Mouse (Mus musculus) ovary, adult 2 months (tissue): ENCODE measurements around the gene Cysrt1. TPM values are rescaled to one million over a fixed set of nuclear protein-coding genes. Genes with fewer than 3 reads are reported as not detected.

Experiments used
- polyA plus RNA-seq: library from polyadenylated mRNA; depleted of rRNA; stranded (reverse); fragments of >200 nt; gene quantifications from 2 replicates; pipeline ENCODE4 v1.2.3, GENCODE M21; 2012; rRNA removed

The Cysrt1 gene
- 1.6 and 1.7 TPM in 2 replicates for polyA plus RNA-seq

DNA sequence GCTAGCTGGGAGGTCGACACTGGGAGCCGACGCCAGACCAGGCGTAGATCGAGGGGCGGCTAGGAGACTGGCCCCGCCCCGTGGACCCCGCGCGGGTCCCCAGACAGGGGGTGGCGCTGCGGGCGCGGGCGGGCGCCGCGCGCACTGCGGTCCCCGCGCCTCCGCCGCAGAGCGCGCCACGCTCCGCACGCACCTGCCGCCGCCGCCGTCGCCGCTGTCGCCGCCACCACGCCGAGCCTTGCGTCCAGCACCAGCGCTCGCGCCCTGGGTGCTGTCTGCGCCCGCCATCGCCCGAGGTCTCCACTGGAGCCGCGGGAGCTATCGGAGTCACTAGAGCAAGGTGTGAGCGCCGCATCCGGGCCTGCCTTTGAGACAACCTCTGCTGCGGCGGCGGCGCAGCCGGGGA is at the start of gene Cysrt1, which contains the start of gene Rnf208:
Gene Cysrt1, minus strand, starts transcription at position 352 of the 406 bp plus-strand sequence.
Gene Rnf208, plus strand, starts transcription at position 155 of the 406 bp plus-strand sequence.

DNA sequence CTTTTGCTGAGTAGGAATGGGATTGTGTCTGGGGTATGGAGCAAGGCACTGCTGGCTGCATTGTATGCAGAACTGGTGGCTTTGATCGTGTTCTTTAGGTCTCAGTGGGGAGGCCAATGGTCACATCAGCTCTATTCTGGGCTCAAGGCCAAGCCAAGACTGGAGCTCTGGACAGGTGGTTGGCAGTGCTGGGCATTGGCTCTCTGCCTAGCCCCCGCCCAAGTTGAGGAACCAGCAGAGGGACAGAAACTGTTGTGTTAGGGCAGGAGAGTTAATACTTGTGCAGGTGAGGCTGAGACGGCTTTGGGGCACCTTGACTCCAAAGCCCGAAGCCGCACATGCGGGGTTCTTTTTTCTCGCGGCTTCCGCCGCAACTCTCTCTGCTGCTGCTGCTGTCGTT is 47.4 kb upstream of the Cysrt1 start, which contains the start of gene Lrrc26:
Gene Lrrc26, plus strand, starts transcription at position 265 of the 400 bp plus-strand sequence.

DNA sequence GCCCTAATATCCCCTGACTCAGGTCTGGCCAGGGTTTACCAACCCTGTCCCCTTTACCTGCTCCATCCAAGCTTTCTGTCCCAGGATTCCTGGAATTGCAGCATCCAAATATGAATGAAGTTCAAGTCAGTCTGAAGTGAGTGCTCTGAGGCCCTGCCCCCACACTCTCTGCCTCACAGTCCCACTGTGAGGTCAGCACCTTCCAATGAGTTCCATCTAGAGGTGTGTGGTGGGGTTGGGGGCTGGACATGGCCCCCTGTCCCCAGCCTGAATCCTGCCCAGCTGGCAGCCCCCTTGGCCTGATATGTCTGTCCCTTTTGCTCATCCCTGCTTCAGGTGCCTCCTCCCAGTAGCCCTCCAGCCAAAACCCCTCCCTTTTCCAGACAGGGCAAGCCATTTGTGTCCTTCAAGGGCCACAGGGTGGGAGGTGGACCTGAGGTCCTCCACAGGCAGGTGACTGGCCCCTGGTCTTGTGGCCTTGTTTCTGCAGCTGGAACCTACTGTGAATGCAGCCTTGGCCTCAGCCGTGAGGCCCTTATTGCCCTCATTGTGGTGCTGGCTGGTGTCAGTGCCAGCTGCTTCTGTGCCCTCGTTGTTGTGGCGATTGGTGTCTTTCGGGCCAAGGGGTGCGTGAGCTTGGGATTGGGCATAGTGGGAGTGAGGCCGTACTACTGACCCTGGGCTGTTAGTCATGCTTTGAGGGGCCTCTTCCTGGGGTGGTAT is 45.8 kb upstream of the Cysrt1 start, which contains the start of gene Tmem210:
Gene Tmem210, plus strand, starts transcription at position 219 of the 723 bp plus-strand sequence.

DNA sequence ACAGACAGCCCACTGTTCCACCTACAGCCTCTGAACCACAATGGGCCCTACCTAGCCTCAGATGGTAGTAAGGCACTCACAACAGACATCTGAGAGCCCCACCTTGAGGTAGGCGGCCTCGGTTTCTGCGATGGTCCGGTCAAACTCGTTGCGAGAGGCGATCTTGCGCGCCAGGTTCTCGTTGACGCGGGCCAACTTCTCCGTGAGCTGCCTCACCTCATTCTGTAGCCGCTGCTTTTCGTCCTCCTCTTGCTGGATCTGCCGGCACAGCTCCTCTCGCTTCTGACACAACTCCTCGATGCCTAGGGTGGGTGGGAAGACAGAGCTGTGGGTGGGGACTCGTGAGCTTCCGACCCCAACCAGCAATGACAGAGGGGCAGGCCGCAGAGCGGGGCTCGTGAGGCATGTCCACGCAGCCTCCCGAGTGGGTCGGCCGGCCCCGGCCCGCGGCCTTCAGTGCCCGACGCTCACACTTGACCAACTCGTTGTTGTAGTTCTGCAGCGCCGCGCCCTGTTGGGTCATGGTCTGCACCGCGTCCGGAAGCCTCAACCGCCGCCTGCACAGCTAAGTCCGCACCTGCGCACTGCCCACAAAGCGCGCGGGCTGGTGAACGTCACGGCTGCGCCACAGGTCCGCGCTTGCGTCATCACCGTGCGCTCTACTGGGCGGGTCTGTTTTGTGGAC is 29.7 kb upstream of the Cysrt1 start, which contains the start of the genes Ssna1 and Anapc2:
Gene Ssna1, minus strand, starts transcription at position 612 of the 685 bp plus-strand sequence.
Gene Anapc2, plus strand, starts transcription at position 652 of the 685 bp plus-strand sequence.

DNA sequence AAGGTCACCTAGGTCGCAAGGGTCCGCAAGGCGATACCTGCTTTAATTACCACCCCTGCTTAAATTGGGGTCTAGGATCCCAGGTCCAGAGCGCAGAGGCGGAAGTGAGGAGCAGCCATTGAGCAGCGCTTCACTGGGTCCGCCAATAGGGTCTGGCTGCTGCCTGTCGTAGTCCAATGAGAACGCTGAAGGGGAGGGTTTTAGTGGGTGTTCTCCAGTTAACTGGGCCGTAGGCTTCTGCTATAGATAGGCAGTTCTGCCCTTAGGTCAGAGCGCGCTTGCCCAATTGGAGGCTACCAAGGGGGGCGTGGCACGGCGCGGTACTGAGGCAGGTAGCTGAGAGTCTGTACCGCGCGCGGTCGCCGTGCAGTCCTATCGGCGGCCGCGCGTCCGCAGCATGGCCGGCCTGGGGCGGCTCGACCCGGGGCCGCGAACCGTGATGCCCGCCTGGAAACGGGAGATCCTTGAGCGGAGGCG is 20.1 kb upstream of the Cysrt1 start, which contains the start of gene Tprn:
Gene Tprn, plus strand, starts transcription at position 328 of the 477 bp plus-strand sequence.

DNA sequence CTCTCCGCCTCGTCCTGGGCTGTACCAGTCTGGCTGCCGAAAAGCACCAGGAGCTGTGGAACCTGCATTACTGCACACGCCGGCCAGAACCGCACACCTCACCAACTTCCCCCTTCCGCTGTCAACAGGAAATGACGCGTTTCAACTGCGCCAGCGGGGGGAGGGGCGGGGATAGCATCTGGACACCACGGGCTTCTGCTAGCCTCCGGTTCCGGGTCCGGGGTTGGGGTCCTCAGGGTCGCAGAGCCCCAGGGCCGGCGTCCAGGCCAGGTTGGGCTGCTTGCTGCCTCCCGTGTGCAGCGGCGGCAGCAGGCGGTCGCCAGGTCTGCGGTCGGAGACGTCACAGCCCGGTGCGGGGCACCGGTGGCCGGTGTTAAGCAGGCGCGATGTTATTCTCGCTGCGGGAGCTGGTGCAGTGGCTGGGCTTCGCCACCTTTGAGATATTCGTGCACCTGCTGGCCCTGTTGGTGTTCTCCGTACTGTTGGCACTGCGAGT is 13.1 kb upstream of the Cysrt1 start, which contains the start of gene Tmem203:
Gene Tmem203, plus strand, starts transcription at position 156 of the 496 bp plus-strand sequence.

DNA sequence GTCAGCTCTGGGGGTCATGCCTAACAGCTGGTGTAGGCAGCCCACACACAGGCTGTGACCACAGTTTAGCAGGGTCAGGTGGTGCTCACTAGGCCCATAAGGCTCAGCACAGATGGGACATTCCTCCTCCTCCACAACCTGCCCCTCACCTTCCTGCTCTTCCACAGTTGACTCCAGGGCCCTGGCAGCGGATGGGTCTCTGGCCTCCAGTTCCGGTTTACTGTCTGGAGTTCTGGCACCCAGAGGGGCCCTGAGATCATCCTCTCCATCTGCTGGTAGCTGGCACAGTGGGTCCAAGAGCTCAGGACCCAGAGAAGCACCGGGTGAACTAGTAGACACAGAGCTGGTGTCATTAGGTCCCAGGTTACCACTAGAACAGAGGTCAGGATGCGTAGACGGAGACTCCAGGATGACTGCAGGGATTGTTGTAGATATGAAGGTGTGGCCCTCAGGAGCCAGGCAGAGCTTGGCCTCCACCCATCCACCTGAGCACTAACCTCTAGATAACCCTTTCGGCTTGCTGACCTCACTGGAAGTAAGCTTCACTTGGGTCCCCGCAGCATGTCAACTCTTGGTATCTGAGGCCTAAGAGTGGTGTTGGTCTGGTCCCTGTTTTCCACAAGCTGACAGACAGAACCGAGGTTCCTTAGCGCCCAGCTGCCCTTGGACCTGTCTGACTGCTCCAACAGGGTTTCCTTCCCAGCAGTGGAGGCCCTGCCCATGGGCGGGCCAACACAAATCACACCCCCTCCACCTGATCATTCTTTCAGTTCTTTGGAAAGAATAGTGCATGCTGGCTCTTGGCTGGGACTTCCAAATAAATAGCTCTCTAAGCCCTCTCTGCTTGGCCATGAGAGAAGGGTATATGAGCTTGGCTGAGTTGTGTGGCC is 4.2 kb upstream of the Cysrt1 start, which contains the start of gene AL732309.1:
Gene AL732309.1, minus strand, starts transcription at position 681 of the 890 bp plus-strand sequence.

DNA sequence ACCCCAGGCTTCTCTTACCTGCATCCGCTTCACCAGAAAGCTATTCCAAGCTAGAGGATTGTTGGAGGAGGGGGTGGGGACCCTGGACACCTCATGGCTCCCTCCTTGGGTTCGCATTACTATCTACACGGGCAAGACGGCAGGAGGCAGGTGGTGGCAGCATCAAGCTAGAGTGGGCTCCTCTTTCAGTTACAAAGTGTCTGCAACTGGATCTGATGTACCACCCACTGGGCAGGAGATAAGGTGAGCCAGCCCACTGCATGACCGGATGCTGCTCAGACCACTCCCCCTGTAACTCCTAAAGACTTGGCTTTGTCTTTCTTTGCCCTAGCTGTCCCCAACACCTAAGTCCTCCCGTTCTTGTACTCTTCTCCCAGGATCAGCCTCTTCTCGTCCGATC is 5.6 kb downstream of the Cysrt1 start, which contains the start of gene Rnf224:
Gene Rnf224, minus strand, starts transcription at position 174 of the 400 bp plus-strand sequence.

DNA sequence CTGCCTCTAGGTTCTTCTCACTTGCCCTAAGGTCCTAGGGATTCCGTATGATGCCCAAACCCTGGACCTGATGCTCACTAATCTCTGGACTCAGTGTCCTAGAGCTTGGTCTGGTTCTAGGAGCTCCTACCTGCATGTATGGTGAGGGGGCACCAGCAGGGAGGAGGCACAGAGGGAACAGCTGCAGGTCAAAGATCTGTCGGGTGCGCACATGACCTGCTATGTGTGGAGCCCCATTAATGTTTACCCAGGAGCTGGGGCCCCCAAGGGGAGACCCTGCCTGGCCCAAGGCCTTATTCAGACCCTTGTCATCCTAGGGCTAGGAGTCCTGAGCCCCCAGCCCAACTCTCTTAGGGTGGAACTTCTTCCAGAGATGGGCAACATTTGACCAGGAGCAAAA is 8.2 kb downstream of the Cysrt1 start, which contains the start of gene Slc34a3:
Gene Slc34a3, minus strand, starts transcription at position 315 of the 400 bp plus-strand sequence.

DNA sequence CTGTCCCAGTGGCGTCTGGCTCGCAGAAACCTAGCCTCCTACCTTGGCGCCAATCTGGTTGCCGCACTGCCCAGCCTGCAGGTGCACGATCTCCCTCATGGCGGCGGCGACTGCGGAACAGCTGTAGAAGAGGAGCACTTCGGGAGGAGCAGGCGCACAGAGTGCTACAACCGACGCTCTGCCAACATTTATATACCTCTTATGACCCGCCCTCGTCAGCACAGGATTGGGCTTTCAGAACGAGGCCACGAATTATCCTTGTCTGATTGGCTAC is 17.8 kb downstream of the Cysrt1 start, which contains the start of gene Tubb4b:
Gene Tubb4b, minus strand, starts transcription at position 211 of the 274 bp plus-strand sequence.

DNA sequence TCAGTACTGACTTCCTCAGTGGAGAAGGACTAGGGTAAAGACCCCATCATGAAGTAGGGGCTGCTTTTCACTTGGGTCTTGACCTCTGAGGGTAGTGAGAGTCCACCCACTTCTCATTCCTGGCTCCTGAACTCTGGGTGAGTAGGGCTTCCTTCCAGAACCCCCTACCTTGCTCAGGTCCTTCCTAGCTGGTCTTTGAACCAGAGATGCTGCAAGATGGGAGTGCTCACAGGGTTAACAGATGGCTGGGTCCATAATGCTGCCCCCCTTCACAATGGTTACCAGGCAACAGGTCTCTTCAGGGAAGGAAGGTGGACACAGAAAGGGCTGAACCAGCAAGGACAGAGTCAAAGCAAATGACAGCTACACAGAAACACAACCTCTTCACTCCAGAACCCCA is 23.8 kb downstream of the Cysrt1 start, which contains the start of gene Fam166a:
Gene Fam166a, plus strand, starts transcription at position 301 of the 400 bp plus-strand sequence.

DNA sequence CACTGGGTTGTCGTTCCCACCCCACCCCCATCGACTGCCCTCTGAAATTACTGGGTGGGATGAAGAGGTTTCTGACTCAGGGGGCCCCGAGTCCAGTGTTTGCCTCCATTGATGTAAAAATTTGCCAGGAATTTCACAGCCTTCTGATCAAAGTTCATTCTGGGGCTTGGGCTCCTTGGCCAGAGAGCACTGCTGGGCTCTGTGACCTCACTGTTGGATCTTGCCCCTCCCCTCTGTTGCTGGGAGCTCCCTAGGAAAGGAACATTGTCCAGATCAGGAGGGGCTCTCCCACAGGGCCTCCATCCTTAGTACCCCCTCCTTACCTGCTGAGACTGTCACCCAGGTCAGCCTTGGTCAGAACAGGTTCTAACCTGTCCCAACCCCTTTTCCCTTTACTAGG is 27.8 kb downstream of the Cysrt1 start, which contains the start of gene Stpg3:
Gene Stpg3, minus strand, starts transcription at position 194 of the 400 bp plus-strand sequence.

DNA sequence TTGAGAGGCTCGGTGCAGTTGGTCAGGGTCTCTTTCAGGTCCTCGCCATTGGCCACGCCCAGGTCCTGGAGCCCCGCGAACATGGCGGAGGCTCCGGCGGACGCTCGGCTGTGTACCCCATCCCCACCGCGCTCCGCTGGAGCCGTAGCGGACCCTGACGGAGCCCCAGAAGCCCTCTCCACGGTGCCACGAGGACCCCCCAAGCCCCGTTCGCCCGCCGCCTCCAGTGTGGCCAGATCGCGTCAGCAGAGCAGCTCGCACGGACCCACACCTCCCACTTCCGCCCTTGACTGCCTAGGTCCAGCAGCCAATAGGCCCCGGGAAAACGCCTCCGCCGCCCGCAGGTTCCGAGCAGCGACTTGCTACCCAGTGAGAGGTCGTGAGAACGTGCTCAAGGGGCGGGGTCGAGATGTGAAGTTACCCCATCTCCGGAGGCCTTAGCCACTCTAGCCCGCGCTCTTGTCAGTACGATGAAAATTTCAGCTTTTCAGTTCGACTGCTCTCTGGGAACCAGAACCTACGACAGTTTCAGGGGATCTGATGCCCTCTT is 31.1 kb downstream of the Cysrt1 start, which contains the start of gene Nelfb:
Gene Nelfb, minus strand, starts transcription at position 369 of the 550 bp plus-strand sequence.

DNA sequence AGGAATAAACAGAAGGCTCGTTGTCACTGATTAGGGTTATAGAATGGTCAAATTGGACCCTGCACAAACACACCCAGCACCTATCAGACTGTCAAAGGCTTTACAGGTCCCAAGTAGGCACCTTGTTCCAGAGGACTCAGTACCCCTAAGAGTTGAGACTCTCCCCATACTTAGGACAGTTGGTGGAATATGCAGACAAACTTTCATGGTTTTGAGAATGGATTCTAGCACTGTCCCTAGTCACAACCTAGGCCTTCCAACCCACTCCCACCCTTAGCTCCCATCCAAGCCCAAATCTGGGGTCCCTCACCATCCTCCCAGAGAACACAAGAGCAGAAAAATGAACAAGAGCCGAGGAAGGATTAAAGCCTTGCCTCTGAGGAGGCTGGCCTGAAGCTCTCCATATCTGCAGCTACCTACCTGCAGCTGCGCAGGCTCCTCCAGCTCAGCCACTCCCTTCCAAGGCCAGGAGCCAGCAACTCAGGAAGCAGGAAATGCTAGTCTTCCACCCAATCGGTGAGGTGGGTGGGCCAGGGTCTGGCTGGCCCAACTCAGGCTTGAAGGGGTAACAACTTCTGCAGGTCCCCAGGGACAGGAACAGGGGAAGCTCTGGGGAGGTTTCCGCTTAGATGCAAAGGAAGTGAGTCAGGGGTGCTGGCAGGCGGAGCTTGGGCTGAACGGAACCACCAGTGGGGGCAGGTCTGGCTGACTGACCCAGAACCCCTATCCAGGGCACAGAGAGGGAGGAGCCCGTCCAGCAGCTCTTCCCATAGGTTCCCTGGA is 45.9 kb downstream of the Cysrt1 start, which contains the start of gene Tor4a:
Gene Tor4a, minus strand, starts transcription at position 715 of the 783 bp plus-strand sequence.

Other genes with a start within 250 kb of the Cysrt1 start
- 281 and 345 TPM in 2 replicates for gene Nsmf, start 188.1 kb downstream of the Cysrt1 start, polyA plus RNA-seq
- 0.81 and 1.6 TPM in 2 replicates for gene Entpd8, start 162.1 kb downstream of the Cysrt1 start, polyA plus RNA-seq
- 1.9 and 3.4 TPM in 2 replicates for gene Noxa1, start 147.3 kb downstream of the Cysrt1 start, polyA plus RNA-seq
- 16.0 and 20.1 TPM in 2 replicates for gene Nrarp, start 61.7 kb downstream of the Cysrt1 start, polyA plus RNA-seq
- gene Tor4a, start 45.6 kb downstream of the Cysrt1 start, polyA plus RNA-seq = 91.7 and 92.6 TPM in 2 replicates
- gene Nelfb, start 31.0 kb downstream of the Cysrt1 start, polyA plus RNA-seq = 54.5 and 59.1 TPM in 2 replicates
- not detected in 2 replicates for gene Stpg3, start 27.8 kb downstream of the Cysrt1 start, polyA plus RNA-seq
- gene Fam166a, start 23.7 kb downstream of the Cysrt1 start, polyA plus RNA-seq = 0.18 and 0.40 TPM in 2 replicates
- gene Tubb4b, start 17.8 kb downstream of the Cysrt1 start, polyA plus RNA-seq = 582 and 710 TPM in 2 replicates
- gene Slc34a3, start 8.1 kb downstream of the Cysrt1 start, polyA plus RNA-seq = not detected in 2 replicates
- gene Rnf224, start 5.7 kb downstream of the Cysrt1 start, polyA plus RNA-seq = 0.10 TPM in 1 of 2 replicates, not detected in the other
- 27.2 and 28.5 TPM in 2 replicates for gene Rnf208, start 197 bp downstream of the Cysrt1 start, polyA plus RNA-seq
- 31.6 and 35.4 TPM in 2 replicates for gene AL732309.1, start 4.4 kb upstream of the Cysrt1 start, polyA plus RNA-seq
- 85.0 and 109 TPM in 2 replicates for gene Tmem203, start 13.0 kb upstream of the Cysrt1 start, polyA plus RNA-seq
- 30.9 and 32.4 TPM in 2 replicates for gene Tprn, start 20.2 kb upstream of the Cysrt1 start, polyA plus RNA-seq
- 85.4 and 91.9 TPM in 2 replicates for gene Ssna1, start 30.0 kb upstream of the Cysrt1 start, polyA plus RNA-seq
- 112 and 124 TPM in 2 replicates for gene Anapc2, start 30.0 kb upstream of the Cysrt1 start, polyA plus RNA-seq
- 0.51 and 0.55 TPM in 2 replicates for gene Tmem210, start 45.7 kb upstream of the Cysrt1 start, polyA plus RNA-seq
- 37.9 and 39.1 TPM in 2 replicates for gene Lrrc26, start 47.5 kb upstream of the Cysrt1 start, polyA plus RNA-seq
- gene Grin1, start 76.7 kb upstream of the Cysrt1 start, polyA plus RNA-seq = 1.1 and 1.7 TPM in 2 replicates
- 9.7 and 12.0 TPM in 2 replicates for gene Man1b1, start 89.9 kb upstream of the Cysrt1 start, polyA plus RNA-seq
- gene Dpp7, start 113.9 kb upstream of the Cysrt1 start, polyA plus RNA-seq = 50.5 and 59.0 TPM in 2 replicates
- gene Uap1l1, start 123.2 kb upstream of the Cysrt1 start, polyA plus RNA-seq = 59.3 and 63.2 TPM in 2 replicates
- 16.5 and 18.1 TPM in 2 replicates for gene Sapcd2, start 129.9 kb upstream of the Cysrt1 start, polyA plus RNA-seq
- 33.0 and 33.1 TPM in 2 replicates for gene Entpd2, start 153.4 kb upstream of the Cysrt1 start, polyA plus RNA-seq
- 300 and 413 TPM in 2 replicates for gene Npdc1, start 156.9 kb upstream of the Cysrt1 start, polyA plus RNA-seq
- 0.38 and 0.46 TPM in 2 replicates for gene Fut7, start 180.8 kb upstream of the Cysrt1 start, polyA plus RNA-seq
- 54.2 and 56.6 TPM in 2 replicates for gene Abca2, start 186.3 kb upstream of the Cysrt1 start, polyA plus RNA-seq
- gene Clic3, start 214.4 kb upstream of the Cysrt1 start, polyA plus RNA-seq = 36.3 and 57.3 TPM in 2 replicates
- gene Paxx, start 218.6 kb upstream of the Cysrt1 start, polyA plus RNA-seq = 87.0 and 99.6 TPM in 2 replicates
- gene Ptgds, start 227.6 kb upstream of the Cysrt1 start, polyA plus RNA-seq = 17.0 and 20.7 TPM in 2 replicates